Mouse (Mus musculus) liver, embryonic 11.5 days (tissue): ENCODE results near the gene Esp15. TPM values are rescaled to one million over a fixed set of nuclear protein-coding genes. Genes with fewer than 3 reads are reported as not detected.
"Not testable (repeated sequence)": the region's sequence is repeated elsewhere in the genome, so short reads cannot be mapped to it uniquely, and the experiment has no call there.

Experiments used
- ATAC-seq: fragments of 200-750 bp; cut with Nextera tagmentation; replicated peaks from 2 replicates; pipeline ENCODE4 v1.8.0; 2017; ENCODE audit warnings: moderate number of reproducible peaks, mild to moderate bottlenecking, moderate TSS enrichment, moderate library complexity; ENCODE audit not compliant: low FRiP score
- DNase-seq: peaks from one replicate; pipeline ENCODE4 v3.0.0-alpha.2; 2017; ENCODE audit warnings: low spot score
- H3K27ac ChIP-seq: fragments of 300-500 bp; sonication (generic); 2 replicates; pipeline ENCODE4 v1.5.1; 2014; ENCODE audit warnings: mild to moderate bottlenecking, low read depth, low read length, control low read depth
- H3K27me3 ChIP-seq: fragments of 300-500 bp; sonication (generic); replicated peaks from 2 replicates; pipeline ENCODE4 v1.6.1; 2014; ENCODE audit warnings: low read length, mixed read lengths; ENCODE audit not compliant: control insufficient read depth, insufficient read depth
- H3K36me3 ChIP-seq: fragments of 300-500 bp; sonication (generic); 2 replicates; pipeline ENCODE4 v1.6.1; 2014; ENCODE audit warnings: mild to moderate bottlenecking, low read length, moderate library complexity, mixed read lengths; ENCODE audit not compliant: control insufficient read depth, insufficient read depth
- H3K4me1 ChIP-seq: fragments of 300-500 bp; sonication (generic); replicated peaks from 2 replicates; pipeline ENCODE4 v1.6.1; 2014; ENCODE audit warnings: low read length, mixed read lengths; ENCODE audit not compliant: control insufficient read depth, insufficient read depth
- H3K4me2 ChIP-seq: fragments of 300-500 bp; sonication (generic); 2 replicates; pipeline ENCODE4 v1.6.1; 2014; ENCODE audit warnings: mild to moderate bottlenecking, control low read depth, moderate library complexity
- H3K4me3 ChIP-seq: fragments of 300-500 bp; sonication (generic); 2 replicates; pipeline ENCODE4 v1.5.1; 2014; ENCODE audit warnings: low read depth, low read length, control low read depth
- H3K9ac ChIP-seq: fragments of 300-500 bp; sonication (generic); 2 replicates; pipeline ENCODE4 v1.6.1; 2014; ENCODE audit warnings: low read depth, low read length, control low read depth
- H3K9me3 ChIP-seq: fragments of 300-500 bp; sonication (generic); 2 replicates; pipeline ENCODE4 v1.6.1; 2016; ENCODE audit warnings: low read length, inconsistent platforms, mixed read lengths; ENCODE audit not compliant: control insufficient read depth
- WGBS: fragments of 180-500 bp; shearing (Covaris S2); extraction: QIAGEN DNeasy Blood & Tissue Kit; methylation state at CpG from one replicate; pipeline ENCODE4 v1.1.7; 2014; 5-methylcytosine and 5-hydroxymethylcytosine counted together
- polyA plus RNA-seq: library from polyadenylated mRNA; unstranded; fragments of >200 nt; fragmentation: Nextera tagmentation; extraction: Ambion mirVana; gene quantifications from 2 replicates; pipeline ENCODE4 v1.2.1, GENCODE M21; 2014

Esp15 gene
- not detected in 2 replicates for polyA plus RNA-seq

GRCm38 (mm10) chr17:39640654-39641053, at the start of gene Esp15:
Gene Esp15, plus strand, starts transcription at chr17:39640954.
- WGBS: 62% methylated on average over 6 of the region's 6 CpGs
- H3K9me3 ChIP-seq, H3K4me1 ChIP-seq: not testable (repeated sequence)

GRCm38 (mm10) chr17:39591550-39591949, 49.2 kb upstream of the Esp15 start:
- no peak for DNase-seq
- no peak for ATAC-seq
- Histone ChIP-seq H3K4me3 (no peak overlapping the region), H3K36me3 (no peaks in the 10 kb centered on the region), H3K4me1 (no peaks in the 10 kb centered on the region), H3K9me3 (no peaks in the 10 kb centered on the region), H3K4me2 (no peak overlapping the region), H3K27ac (no peak overlapping the region), H3K27me3 (no peaks in the 10 kb centered on the region), H3K9ac (no peak overlapping the region)
- 42% methylated on average over 1 of the region's 1 CpGs for whole genome bisulfite sequencing

More at GRCm38 (mm10) chr17:39640654-39641053, at the start of gene Esp15:
- H3K36me3 ChIP-seq, H3K27ac ChIP-seq, H3K9ac ChIP-seq, H3K4me3 ChIP-seq, H3K4me2 ChIP-seq, ATAC-seq, H3K27me3 ChIP-seq, DNase-seq: not testable (repeated sequence)

Other genes starting within 250 kb of the Esp15 start
- not detected in 2 replicates for gene Esp18, start 234.6 kb upstream of the Esp15 start, polyA plus RNA-seq
- gene Esp16, start 104.8 kb upstream of the Esp15 start, polyA plus RNA-seq: not detected in 2 replicates